Mouse (Mus musculus) heart, adult 2 months (tissue): ENCODE data around the gene Fam71e1.

Experiments used
- CTCF ChIP-seq: fragments of 200-600 bp; IDR thresholded peaks from 2 replicates; pipeline ENCODE4 v1.8.1; 2022; ENCODE audit warnings: antibody characterized with exemption, mild to moderate bottlenecking, moderate library complexity
- EP300 ChIP-seq: fragments of 200-500 bp; IDR thresholded peaks from 2 replicates; pipeline ENCODE4 v1.6.1; 2011; ENCODE audit warnings: low read depth, low read length, control low read depth; ENCODE audit not compliant: insufficient read depth
- POLR2A ChIP-seq: fragments of 200-500 bp; IDR thresholded peaks from 2 replicates; pipeline ENCODE4 v1.6.1; 2011; ENCODE audit warnings: mild to moderate bottlenecking, low read depth, low read length, control low read depth; ENCODE audit not compliant: insufficient read depth

GRCm38 (mm10) chr7:44471880-44472557, 24.4 kb upstream of the Fam71e1 start:
- TF ChIP-seq CTCF (no peak), POLR2A (peak; percentile 60), EP300 (peak; percentile 91)
